9 mouse cellular contexts compared by ENCODE assay signal in genomic region chr15:78898507-78899001, GRCm38 (mm10). TPM values are rescaled to one million over a fixed set of nuclear protein-coding genes. Genes with fewer than 3 reads are reported as not detected.
A peak's percentile ranks its signal among the peaks of the same experiment; 100 is the strongest.
DNase-seq lines count a peak whose midpoint lies in the region; ATAC-seq and TF ChIP-seq lines count a peak whose summit lies in the region.
"Had no signal": no experiment of that assay in that cellular context is flagged by ENCODE, and none has a peak within 500 bp of the region (broad histone marks: within the 10 kb centered on the region; RNA-seq: fewer than 3 reads in every experiment).

No protein-coding gene starts in this region.

- no peak for TF ChIP-seq POLR2A in small intestine, adult 2 months (IDR thresholded peaks at IDR 0.05; ENCODE audit: low read depth, low read length)

- WGBS in kidney, embryonic 14.5 days: 52% methylated on average over 6 of the region's 6 CpGs
- 71% methylated on average over 6 of the region's 6 CpGs for WGBS in small intestine, adult 2 months
- WGBS in forebrain, embryonic 16.5 days: 52% methylated on average over 6 of the region's 6 CpGs

- no peak for TF ChIP-seq CTCF in G1E (IDR thresholded peaks at IDR 0.05; ENCODE audit: low read depth, low read length)
- TF ChIP-seq CTCF in small intestine, adult 2 months (IDR thresholded peaks at IDR 0.05; ENCODE audit: extremely low read depth, insufficient read length, insufficient replicate concordance, low read depth, low read length): no peak

- ATAC-seq in kidney, embryonic 14.5 days (ENCODE audit: low FRiP score, low TSS enrichment): peak; percentile 2; the same call in 1 of the 2 replicates
- no peak for ATAC-seq in G1E (ENCODE audit: extremely low read depth, insufficient number of reproducible peaks, low FRiP score, poor library complexity, severe bottlenecking)
- ATAC-seq in forebrain, embryonic 16.5 days: no peak

- intact Hi-C loops in left cerebral cortex, postnatal 10 days (cut with DNase I): no loop called here

- H3K4me2 ChIP-seq in kidney, embryonic 14.5 days (replicated peaks; ENCODE audit: low read depth, low read length): peak overlapping the region; percentile 20; the same call in 1 of the 2 replicates
- no peak overlapping the region for H3K4me2 ChIP-seq in forebrain, embryonic 16.5 days (ENCODE audit: low read length)

- 0 out of 2 replicates have a peak overlapping the region, but pooled peaks have one; percentile 1 for H3K4me3 ChIP-seq in kidney, embryonic 14.5 days (ENCODE audit: low read length)
- H3K4me3 ChIP-seq in G1E (ENCODE audit: low read depth, low read length): peak overlapping the region; percentile 96
- H3K4me3 ChIP-seq in small intestine, adult 2 months (ENCODE audit: low read depth, low read length): peak overlapping the region; percentile 3; the same call in 1 of the 2 replicates
- no peak overlapping the region for H3K4me3 ChIP-seq in forebrain, embryonic 16.5 days (replicated peaks; ENCODE audit: low read length)

- no peaks in the 10 kb centered on the region for H3K9me3 ChIP-seq in kidney, embryonic 14.5 days (ENCODE audit: control insufficient read depth, low read length)
- no peaks in the 10 kb centered on the region for H3K9me3 ChIP-seq in G1E (replicated peaks)
- no peaks in the 10 kb centered on the region for H3K9me3 ChIP-seq in forebrain, embryonic 16.5 days (ENCODE audit: control insufficient read depth, low read length)

- H3K9ac ChIP-seq in kidney, embryonic 14.5 days (ENCODE audit: low read depth, low read length): no peak overlapping the region
- no peak overlapping the region for H3K9ac ChIP-seq in forebrain, embryonic 16.5 days (replicated peaks; ENCODE audit: low read depth, low read length)

- peak overlapping the region; percentile 64; the same call in 1 of the 2 replicates for H3K27ac ChIP-seq in kidney, embryonic 14.5 days (ENCODE audit: low read depth, low read length)
- H3K27ac ChIP-seq in small intestine, adult 2 months (ENCODE audit: insufficient read depth, low read depth, low read length): peak overlapping the region; percentile 76; the same call in 1 of the 2 replicates
- H3K27ac ChIP-seq in forebrain, embryonic 16.5 days (ENCODE audit: low read length): no peak overlapping the region

- no peak for DNase-seq in kidney, adult 11 months
- no peak for DNase-seq in G1E (ENCODE audit: low spot score)
- peak; percentile 79 for DNase-seq in induced T-regulatory cell, adult 2 months (ENCODE audit: low read depth)
- no peak for DNase-seq in right cerebral cortex, postnatal 25 days
- DNase-seq in left cerebral cortex, postnatal 10 days (ENCODE audit: extremely low spot score in 1 of 2, low spot score in 2 of 2): no peak

- peaks cover 11% of the 10 kb centered on the region for H3K36me3 ChIP-seq in kidney, embryonic 14.5 days (ENCODE audit: control insufficient read depth, insufficient read depth, low read length)
- peaks cover 61% of the 10 kb centered on the region for H3K36me3 ChIP-seq in G1E (replicated peaks)
- H3K36me3 ChIP-seq in small intestine, adult 2 months (ENCODE audit: control insufficient read depth, insufficient read depth, low read length): peaks cover 11% of the 10 kb centered on the region
- H3K36me3 ChIP-seq in forebrain, embryonic 16.5 days (ENCODE audit: control insufficient read depth, insufficient read depth): no peaks in the 10 kb centered on the region

- H3K27me3 ChIP-seq in kidney, embryonic 14.5 days (ENCODE audit: control insufficient read depth, insufficient read depth, low read length): no peaks in the 10 kb centered on the region
- no peaks in the 10 kb centered on the region for H3K27me3 ChIP-seq in G1E (ENCODE audit: insufficient read depth, low read length)
- H3K27me3 ChIP-seq in small intestine, adult 2 months (ENCODE audit: control insufficient read depth, insufficient read depth, low read length): no peaks in the 10 kb centered on the region
- H3K27me3 ChIP-seq in forebrain, embryonic 16.5 days (replicated peaks; ENCODE audit: control insufficient read depth, insufficient read depth, low read length): no peaks in the 10 kb centered on the region

- H3K4me1 ChIP-seq in kidney, embryonic 14.5 days (ENCODE audit: control insufficient read depth, insufficient read depth, low read length): peaks cover 58% of the 10 kb centered on the region
- H3K4me1 ChIP-seq in G1E (ENCODE audit: insufficient read depth, low read depth, low read length): peaks cover 87% of the 10 kb centered on the region
- H3K4me1 ChIP-seq in small intestine, adult 2 months (ENCODE audit: control insufficient read depth, insufficient read depth, insufficient read length, low read length): peaks cover 45% of the 10 kb centered on the region
- peaks cover 15% of the 10 kb centered on the region for H3K4me1 ChIP-seq in forebrain, embryonic 16.5 days (replicated peaks; ENCODE audit: control insufficient read depth, insufficient read depth, low read length)

RNA-seq across cellular contexts. Expression of gene Gm49510, which starts 0.9 kb away (rescaled TPM):
- polyA plus RNA-seq in kidney, embryonic 14.5 days (2014; fragmentation: Nextera tagmentation; extraction: Ambion mirVana): 0.19 and 0.59 TPM in 2 replicates
- total RNA-seq in G1E (2014; fragmentation: Nextera tagmentation) (not detected in 2 replicates), G1E (2017) (1.3 and 1.4 TPM in 2 replicates)
- polyA plus RNA-seq in G1E (2012): 6.3 and 8.2 TPM in 2 replicates
- 0.13 TPM in 1 of 2 replicates, not detected in the other for polyA plus RNA-seq in small intestine, adult 2 months (2012; rRNA removed)
- total RNA-seq in left cerebral cortex, postnatal 10 days (2021): not detected
- polyA plus RNA-seq in forebrain, embryonic 16.5 days (2015; fragmentation: Nextera tagmentation; extraction: Ambion mirVana): 0.19 and 0.30 TPM in 2 replicates
- total RNA-seq: layer of hippocampus, postnatal 25 days had no signal

RNA-seq across cellular contexts. Expression of gene Sh3bp1, which starts 1.0 kb away (rescaled TPM):
- polyA plus RNA-seq in kidney, embryonic 14.5 days (2014; fragmentation: Nextera tagmentation; extraction: Ambion mirVana): 32.7 and 38.5 TPM in 2 replicates
- 207 and 231 TPM in 2 replicates for total RNA-seq in G1E (2014; fragmentation: Nextera tagmentation)
- 32.7 and 34.1 TPM in 2 replicates for total RNA-seq in G1E (2017)
- 1,400 and 1,821 TPM in 2 replicates for polyA plus RNA-seq in G1E (2012)
- polyA plus RNA-seq in small intestine, adult 2 months (2012; rRNA removed): 41.3 and 48.8 TPM in 2 replicates
- total RNA-seq in left cerebral cortex, postnatal 10 days (2021): 1 to 10 TPM; 8.7 to 9.4 TPM
- 4.9 and 6.0 TPM in 2 replicates for polyA plus RNA-seq in forebrain, embryonic 16.5 days (2015; fragmentation: Nextera tagmentation; extraction: Ambion mirVana)

RNA-seq across cellular contexts. Expression of gene Pdxp, which starts 15.2 kb away (rescaled TPM):
- 20.5 and 25.8 TPM in 2 replicates for polyA plus RNA-seq in kidney, embryonic 14.5 days (2014; fragmentation: Nextera tagmentation; extraction: Ambion mirVana)
- total RNA-seq in G1E (2014; fragmentation: Nextera tagmentation) (26.6 and 31.4 TPM in 2 replicates), G1E (2017) (13.9 and 18.1 TPM in 2 replicates)
- polyA plus RNA-seq in G1E (2012): 39.7 and 40.6 TPM in 2 replicates
- polyA plus RNA-seq in small intestine, adult 2 months (2012; rRNA removed): 3.9 and 4.2 TPM in 2 replicates
- total RNA-seq in left cerebral cortex, postnatal 10 days (2021): 100 to 1,000 TPM; 146 to 158 TPM
- 96.4 and 102 TPM in 2 replicates for polyA plus RNA-seq in forebrain, embryonic 16.5 days (2015; fragmentation: Nextera tagmentation; extraction: Ambion mirVana)

RNA-seq across cellular contexts. Expression of gene Gga1, which starts 21.6 kb away (rescaled TPM):
- 33.9 and 44.8 TPM in 2 replicates for polyA plus RNA-seq in kidney, embryonic 14.5 days (2014; fragmentation: Nextera tagmentation; extraction: Ambion mirVana)
- total RNA-seq in G1E (2014; fragmentation: Nextera tagmentation) (52.6 and 60.2 TPM in 2 replicates), G1E (2017) (9.6 and 10.0 TPM in 2 replicates)
- polyA plus RNA-seq in G1E (2012): 158 and 177 TPM in 2 replicates
- polyA plus RNA-seq in small intestine, adult 2 months (2012; rRNA removed): 62.5 and 105 TPM in 2 replicates
- 10 to 100 TPM; 54.7 to 57.6 TPM for total RNA-seq in left cerebral cortex, postnatal 10 days (2021)
- polyA plus RNA-seq in forebrain, embryonic 16.5 days (2015; fragmentation: Nextera tagmentation; extraction: Ambion mirVana): 61.3 and 67.4 TPM in 2 replicates

RNA-seq across cellular contexts. Expression of gene Lgals1, which starts 28.0 kb away (rescaled TPM):
- 584 and 814 TPM in 2 replicates for polyA plus RNA-seq in kidney, embryonic 14.5 days (2014; fragmentation: Nextera tagmentation; extraction: Ambion mirVana)
- total RNA-seq in G1E (2014; fragmentation: Nextera tagmentation) (558 and 607 TPM in 2 replicates), G1E (2017) (3,673 and 4,536 TPM in 2 replicates)
- polyA plus RNA-seq in G1E (2012): 1,469 and 2,086 TPM in 2 replicates
- polyA plus RNA-seq in small intestine, adult 2 months (2012; rRNA removed): 51.7 and 77.0 TPM in 2 replicates
- 10 to 100 TPM; 24.1 to 25.3 TPM for total RNA-seq in left cerebral cortex, postnatal 10 days (2021)
- 51.9 and 95.5 TPM in 2 replicates for polyA plus RNA-seq in forebrain, embryonic 16.5 days (2015; fragmentation: Nextera tagmentation; extraction: Ambion mirVana)

Comparison
In these comparisons a context has a peak if more than half of its experiments do, and no peak if none do; other contexts are left out.
1. RNA of gene Sh3bp1, which starts 1.0 kb away (polyA plus RNA-seq): 1,400 to 1,821 TPM in G1E; 41.3 to 48.8 TPM in small intestine, adult 2 months, 32.7 to 38.5 TPM in kidney, embryonic 14.5 days and 4.9 to 6.0 TPM in forebrain, embryonic 16.5 days; every median in the first group is over 10 times any median in the second.